ENCODE assay signal across 17 mouse cellular contexts in genomic region chr11:80303746-80304145, GRCm38 (mm10). TPM values are rescaled to one million over a fixed set of nuclear protein-coding genes. Genes with fewer than 3 reads are reported as not detected.
A peak's percentile ranks its signal among the peaks of the same experiment; 100 is the strongest.
DNase-seq lines count a peak whose midpoint lies in the region; ATAC-seq and TF ChIP-seq lines count a peak whose summit lies in the region.
"Had no signal": no experiment of that assay in that cellular context is flagged by ENCODE, and none has a peak within 500 bp of the region (broad histone marks: within the 10 kb centered on the region; RNA-seq: fewer than 3 reads in every experiment).

No protein-coding gene starts in this region.

- H3K9ac ChIP-seq in heart, adult 2 months (ENCODE audit: low read depth, low read length): no peak overlapping the region
- H3K9ac ChIP-seq in liver, embryonic 14.5 days (replicated peaks): no peak overlapping the region
- H3K9ac ChIP-seq: embryonic facial prominence, embryonic 13.5 days; heart, embryonic 15.5 days; hindbrain, embryonic 12.5 days; limb, embryonic 12.5 days had no signal

- H3K27ac ChIP-seq in heart, adult 2 months: no peak overlapping the region
- no peak overlapping the region for H3K27ac ChIP-seq in liver, embryonic 14.5 days
- H3K27ac ChIP-seq: embryonic facial prominence, embryonic 13.5 days; heart, embryonic 15.5 days; hindbrain, embryonic 12.5 days; limb, embryonic 12.5 days; neural tube, embryonic 13.5 days had no signal

- DNase-seq in heart, adult 2 months: no peak
- no peak for DNase-seq in heart, postnatal 4 days
- no peak for DNase-seq in liver, embryonic 14.5 days (ENCODE audit: low read depth in 3 of 3, low spot score in 3 of 3)
- no peak for DNase-seq in liver
- DNase-seq in naive thymus-derived CD4-positive, alpha-beta T cell, adult 2 months (ENCODE audit: low read depth): peak; percentile 43
- no peak for DNase-seq in left cerebral cortex, postnatal 14 days (ENCODE audit: low spot score in 2 of 2)
- DNase-seq: cerebellum, adult 11-12 months; kidney, adult 18-20 months; thymus, postnatal 25 days had no signal

- no peak overlapping the region for H3K4me2 ChIP-seq in liver, embryonic 14.5 days (ENCODE audit: low read depth)
- H3K4me2 ChIP-seq: embryonic facial prominence, embryonic 13.5 days; limb, embryonic 12.5 days had no signal

- TF ChIP-seq EP300 in heart, adult 2 months (IDR thresholded peaks at IDR 0.05; ENCODE audit: insufficient read depth, low read depth, low read length): no peak
- no peak for TF ChIP-seq EP300 in liver, embryonic 14.5 days (IDR thresholded peaks at IDR 0.05; ENCODE audit: low read depth)

- no peak overlapping the region for H3K4me3 ChIP-seq in heart, adult 2 months
- H3K4me3 ChIP-seq in liver, embryonic 14.5 days (ENCODE audit: insufficient read depth in 1 of 2, low read depth in 2 of 2, low read length in 2 of 2): no peak overlapping the region
- no peak overlapping the region for H3K4me3 ChIP-seq in E14TG2a.4 (replicated peaks; ENCODE audit: low read length)
- H3K4me3 ChIP-seq: embryonic facial prominence, embryonic 13.5 days; heart, embryonic 15.5 days; limb, embryonic 12.5 days; megakaryocyte, embryonic 14.5 days had no signal

- TF ChIP-seq POLR2A in heart, adult 2 months (IDR thresholded peaks at IDR 0.05; ENCODE audit: insufficient read depth, low read depth, low read length): no peak

- no peaks in the 10 kb centered on the region for H3K79me2 ChIP-seq in heart, adult 2 months (replicated peaks; ENCODE audit: control insufficient read depth, insufficient read depth, low read length)

- no peaks in the 10 kb centered on the region for H3K27me3 ChIP-seq in heart, adult 2 months (ENCODE audit: control insufficient read depth, insufficient read depth, low read length)
- peaks cover 45% of the 10 kb centered on the region for H3K27me3 ChIP-seq in liver, embryonic 14.5 days (ENCODE audit: control insufficient read depth, insufficient read depth, low read length)
- H3K27me3 ChIP-seq in E14TG2a.4 (ENCODE audit: insufficient read depth, low read length): peaks cover 66% of the 10 kb centered on the region
- H3K27me3 ChIP-seq: neural tube, embryonic 13.5 days had no signal

- TF ChIP-seq CTCF in heart, adult 2 months (IDR thresholded peaks at IDR 0.05): peak; percentile 46
- TF ChIP-seq CTCF in liver, embryonic 14.5 days (IDR thresholded peaks at IDR 0.05; ENCODE audit: low read depth): peak; percentile 39
- peak; percentile 35 for TF ChIP-seq CTCF in E14TG2a.4 (conservative IDR thresholded peaks at IDR 0.05; ENCODE audit: low read length)

- no peaks in the 10 kb centered on the region for H3K9me3 ChIP-seq in liver, embryonic 14.5 days (ENCODE audit: control insufficient read depth, low read length)
- peaks cover 7% of the 10 kb centered on the region for H3K9me3 ChIP-seq in E14TG2a.4 (ENCODE audit: low read length)
- H3K9me3 ChIP-seq: embryonic facial prominence, embryonic 13.5 days; heart, embryonic 15.5 days; hindbrain, embryonic 12.5 days; neural tube, embryonic 13.5 days had no signal

- WGBS in heart, adult 2 months: 97% methylated on average over 3 of the region's 3 CpGs
- 68% methylated on average over 3 of the region's 3 CpGs for WGBS in liver, embryonic 14.5 days (ENCODE audit: insufficient replicate concordance)

- ATAC-seq in liver, embryonic 14.5 days (ENCODE audit: insufficient read depth): no peak
- ATAC-seq in cerebellum, adult (ENCODE audit: insufficient number of reproducible peaks, low FRiP score, low TSS enrichment): no peak

- H3K36me3 ChIP-seq in heart, adult 2 months (ENCODE audit: control insufficient read depth, insufficient read depth, low read length): no peaks in the 10 kb centered on the region
- no peaks in the 10 kb centered on the region for H3K36me3 ChIP-seq in liver, embryonic 14.5 days (replicated peaks; ENCODE audit: control insufficient read depth, insufficient read depth, low read depth)
- H3K36me3 ChIP-seq in E14TG2a.4 (ENCODE audit: insufficient read depth, low read length): no peaks in the 10 kb centered on the region
- H3K36me3 ChIP-seq: embryonic facial prominence, embryonic 13.5 days; heart, embryonic 15.5 days; hindbrain, embryonic 12.5 days; limb, embryonic 12.5 days; neural tube, embryonic 13.5 days had no signal

- peaks cover 2% of the 10 kb centered on the region; the same call in 1 of the 2 replicates for H3K4me1 ChIP-seq in heart, adult 2 months (ENCODE audit: control insufficient read depth, insufficient read depth, low read length)
- no peaks in the 10 kb centered on the region; a peak in 1 of 4 replicates for H3K4me1 ChIP-seq in liver, embryonic 14.5 days (replicated peaks; ENCODE audit: control insufficient read depth in 2 of 2, insufficient read depth in 2 of 2, low read length in 1 of 2)
- H3K4me1 ChIP-seq in E14TG2a.4 (replicated peaks; ENCODE audit: low read depth, low read length): peaks cover 33% of the 10 kb centered on the region

- intact Hi-C loops in heart, adult 2 months (cut with DNase I): loop anchor here (5.0 kb wide), 1 partner anchor 49 kb away; no protein-coding TSS in a partner anchor
- intact Hi-C loops in left cerebral cortex, postnatal 14 days (cut with DNase I): loop anchor here (5.0 kb wide), 1 partner anchor 49 kb away; no protein-coding TSS in a partner anchor

RNA-seq across cellular contexts. Expression of gene Rhbdl3, which starts 3.0 kb away (rescaled TPM):
- 10 to 100 TPM in 1 of 2 experiments, 1 to 10 TPM in 1; 6.8 to 11.1 TPM for total RNA-seq in heart, adult 2 months (2021)
- 9.4 and 12.6 TPM in 2 replicates for polyA plus RNA-seq in heart, adult 2 months (2012; rRNA removed)
- total RNA-seq in heart, postnatal 4 days (2021): 1 to 10 TPM; 1.7 to 1.8 TPM
- polyA plus RNA-seq in liver, embryonic 14.5 days (2012; rRNA removed): 0.04 and 0.09 TPM in 2 replicates
- polyA plus RNA-seq in liver, embryonic 14.5 days (2014; fragmentation: Nextera tagmentation; extraction: Ambion mirVana): 0.03 TPM in 1 of 2 replicates, not detected in the other
- total RNA-seq in left cerebral cortex, postnatal 14 days (2021): 10 to 100 TPM; 30.3 to 31.9 TPM
